Mouse (Mus musculus): Measurements from ENCODE around the gene Tex21. TPM values are rescaled to one million over a fixed set of nuclear protein-coding genes. Genes with fewer than 3 reads are reported as not detected.

Tex21 gene
- total and polyA plus RNA-seq, 2 experiments from 2014 or later = not detected

DNA sequence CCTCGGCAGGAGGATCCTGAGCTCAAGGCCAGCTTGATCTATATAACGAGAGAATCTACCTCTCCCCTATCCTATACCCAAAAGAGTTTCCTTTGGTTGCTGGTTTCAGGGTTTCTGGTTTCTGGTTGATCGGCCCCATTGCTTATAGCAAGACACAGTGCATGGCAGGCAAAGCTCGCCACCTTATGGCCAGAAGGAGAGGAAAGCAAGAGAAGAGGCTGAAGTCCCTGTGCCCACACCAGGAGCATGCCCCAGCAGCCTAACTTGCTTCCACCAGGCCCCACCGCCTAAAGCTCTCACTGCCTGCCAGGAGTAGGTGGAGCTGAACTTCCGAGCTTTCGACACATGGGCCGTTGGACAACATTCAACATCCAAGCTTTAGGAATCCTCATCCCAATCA is 58.7 kb downstream of the Tex21 start:
- Histone ChIP-seq H3K9me3 (ENCODE audit: low read length) (no peaks in the 10 kb centered on the region), H3K4me1 (ENCODE audit: insufficient read depth, low read length) (no peaks in the 10 kb centered on the region), H3K9ac (replicated peaks; ENCODE audit: low read length) (no peak overlapping the region), H3K4me3 (ENCODE audit: low read length) (no peak overlapping the region), H3K4me2 (ENCODE audit: low read depth, low read length) (no peak overlapping the region), H3K27me3 (ENCODE audit: insufficient read depth, low read length) (no peaks in the 10 kb centered on the region), H3K27ac (no peak overlapping the region), H3K36me3 (ENCODE audit: insufficient read depth, low read length) (no peaks in the 10 kb centered on the region)
- 36% methylated on average over 8 of the region's 8 CpGs for WGBS
- DNase-seq (ENCODE audit: low spot score) = peak; percentile 69
- ATAC-seq = peak; percentile 45; the same call in 1 of the 2 replicates
- peak; percentile 82 for TF ChIP-seq CTCF (IDR thresholded peaks at IDR 0.05; ENCODE audit: low read depth)

DNA sequence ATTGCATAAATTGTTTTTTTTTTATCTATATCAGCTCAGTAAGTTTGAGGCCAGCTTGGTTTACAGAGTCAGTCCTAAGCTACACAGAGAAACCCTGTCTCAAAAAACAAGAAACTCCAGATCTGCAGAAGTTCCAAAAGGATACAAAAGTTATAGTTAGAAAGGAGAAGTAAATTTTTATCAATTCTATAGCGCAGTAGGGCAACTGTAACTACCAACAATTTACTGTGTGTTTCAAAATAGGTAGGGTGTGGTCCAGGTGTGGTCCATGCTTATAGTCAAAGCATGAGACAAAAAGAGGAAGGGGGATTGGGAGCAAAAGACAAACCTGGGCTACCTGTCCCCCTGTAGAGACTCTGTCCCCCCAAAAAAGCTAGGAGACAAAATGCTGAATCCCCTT is 60.1 kb downstream of the Tex21 start:
- Histone ChIP-seq H3K4me3 (ENCODE audit: low read length) (no peak overlapping the region), H3K9ac (replicated peaks; ENCODE audit: low read length) (no peak overlapping the region), H3K27me3 (ENCODE audit: insufficient read depth, low read length) (no peaks in the 10 kb centered on the region), H3K4me1 (ENCODE audit: insufficient read depth, low read length) (no peaks in the 10 kb centered on the region), H3K4me2 (ENCODE audit: low read depth, low read length) (no peak overlapping the region), H3K27ac (no peak overlapping the region), H3K9me3 (ENCODE audit: low read length) (no peaks in the 10 kb centered on the region), H3K36me3 (ENCODE audit: insufficient read depth, low read length) (no peaks in the 10 kb centered on the region)
- TF ChIP-seq CTCF (IDR thresholded peaks at IDR 0.05; ENCODE audit: low read depth) = no peak
- no peak for DNase-seq (ENCODE audit: low spot score)
- no peak for ATAC-seq
- WGBS = 92% methylated on average over 1 of the region's 1 CpGs

DNA sequence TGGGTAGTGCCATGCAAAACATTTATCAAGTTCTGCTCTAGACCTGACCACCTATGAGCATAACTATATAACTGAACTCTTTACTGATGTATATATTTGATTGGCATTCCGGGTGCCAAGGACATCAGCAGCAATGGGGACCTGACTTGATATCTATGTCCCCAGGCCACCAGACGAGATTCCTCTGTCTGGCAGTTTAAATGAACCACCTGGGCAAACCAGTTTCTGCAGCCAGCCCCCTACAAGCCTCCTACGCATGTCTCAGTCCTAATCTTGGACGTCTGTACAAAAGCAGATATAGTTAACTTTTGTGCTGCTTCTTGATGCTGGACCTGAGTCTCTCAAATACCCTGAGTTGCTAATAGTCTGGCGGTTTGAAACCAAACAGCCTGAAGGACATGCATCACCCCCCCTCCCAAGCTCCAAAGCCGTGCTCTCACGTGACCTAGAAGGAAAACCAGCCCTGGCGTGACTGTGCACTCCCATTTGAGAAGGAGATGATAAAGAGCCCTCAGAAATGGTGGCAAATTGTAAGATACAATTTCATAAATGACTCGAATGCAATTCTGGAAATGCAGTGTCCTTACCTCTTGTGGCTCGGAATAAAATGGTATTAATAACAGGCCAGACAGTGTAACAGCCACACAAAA is 61.3 kb downstream of the Tex21 start:
- no peak for TF ChIP-seq CTCF (IDR thresholded peaks at IDR 0.05; ENCODE audit: low read depth)
- DNase-seq (ENCODE audit: low spot score) (no peak), ATAC-seq (no peak)
- 79% methylated on average over 10 of the region's 10 CpGs for WGBS
- Histone ChIP-seq H3K27ac (no peak overlapping the region), H3K4me1 (ENCODE audit: insufficient read depth, low read length) (no peaks in the 10 kb centered on the region), H3K4me3 (ENCODE audit: low read length) (no peak overlapping the region), H3K36me3 (ENCODE audit: insufficient read depth, low read length) (no peaks in the 10 kb centered on the region), H3K9me3 (ENCODE audit: low read length) (no peaks in the 10 kb centered on the region), H3K9ac (replicated peaks; ENCODE audit: low read length) (no peak overlapping the region), H3K4me2 (ENCODE audit: low read depth, low read length) (no peak overlapping the region), H3K27me3 (ENCODE audit: insufficient read depth, low read length) (no peaks in the 10 kb centered on the region)

DNA sequence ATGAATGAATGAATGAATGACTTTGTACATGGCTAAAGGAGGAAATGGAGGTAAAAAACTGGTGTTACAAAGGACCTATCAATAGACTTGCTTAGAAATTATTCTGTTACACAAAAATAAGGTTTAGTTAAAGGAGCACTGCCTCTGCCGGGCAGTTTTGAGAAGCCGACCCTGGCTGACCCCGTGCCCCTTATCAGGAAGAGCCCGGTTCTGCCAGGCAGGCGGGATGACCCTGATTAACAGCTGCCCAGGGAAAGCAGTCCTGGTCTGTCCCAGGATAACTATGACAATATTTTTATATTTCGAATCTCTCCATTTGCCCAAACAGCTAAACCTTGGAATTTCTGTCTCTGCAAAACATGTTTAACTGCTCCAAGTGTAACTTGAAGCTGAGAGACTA is 62.3 kb downstream of the Tex21 start:
- Histone ChIP-seq H3K36me3 (ENCODE audit: insufficient read depth, low read length) (no peaks in the 10 kb centered on the region), H3K4me2 (ENCODE audit: low read depth, low read length) (no peak overlapping the region), H3K4me1 (ENCODE audit: insufficient read depth, low read length) (no peaks in the 10 kb centered on the region), H3K27me3 (ENCODE audit: insufficient read depth, low read length) (no peaks in the 10 kb centered on the region), H3K9me3 (ENCODE audit: low read length) (no peaks in the 10 kb centered on the region), H3K27ac (no peak overlapping the region), H3K4me3 (ENCODE audit: low read length) (no peak overlapping the region), H3K9ac (replicated peaks; ENCODE audit: low read length) (no peak overlapping the region)
- ATAC-seq (no peak), DNase-seq (ENCODE audit: low spot score) (no peak)
- TF ChIP-seq CTCF (IDR thresholded peaks at IDR 0.05; ENCODE audit: low read depth) = no peak
- 79% methylated on average over 6 of the region's 6 CpGs for WGBS

DNA sequence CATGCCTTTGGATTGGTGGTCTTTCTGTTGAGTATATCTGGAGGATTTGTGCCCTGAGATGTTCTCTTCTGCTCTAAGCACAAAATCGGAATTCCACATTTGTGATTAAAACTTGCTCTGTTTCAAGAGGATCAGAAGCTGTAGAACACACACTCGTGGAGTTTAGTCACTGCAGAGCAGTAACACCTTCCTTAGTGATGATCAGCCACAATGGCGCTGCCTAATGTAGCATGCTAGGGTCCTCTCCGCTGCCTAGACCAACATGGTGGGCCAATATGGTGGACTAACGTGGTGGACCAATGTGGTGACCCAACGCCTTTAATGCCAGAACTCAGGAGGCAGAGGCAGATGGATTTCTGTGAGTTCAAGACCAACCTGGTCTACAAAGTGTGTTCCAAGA is 63.7 kb downstream of the Tex21 start:
- Histone ChIP-seq H3K36me3 (ENCODE audit: insufficient read depth, low read length) (no peaks in the 10 kb centered on the region), H3K9ac (replicated peaks; ENCODE audit: low read length) (no peak overlapping the region), H3K27ac (no peak overlapping the region), H3K27me3 (ENCODE audit: insufficient read depth, low read length) (no peaks in the 10 kb centered on the region), H3K4me2 (ENCODE audit: low read depth, low read length) (no peak overlapping the region), H3K4me3 (ENCODE audit: low read length) (no peak overlapping the region), H3K9me3 (ENCODE audit: low read length) (no peaks in the 10 kb centered on the region), H3K4me1 (ENCODE audit: insufficient read depth, low read length) (no peaks in the 10 kb centered on the region)
- ATAC-seq = no peak
- DNase-seq (ENCODE audit: low spot score) = no peak
- 94% methylated on average over 6 of the region's 6 CpGs for WGBS
- TF ChIP-seq CTCF (IDR thresholded peaks at IDR 0.05; ENCODE audit: low read depth) = no peak

DNA sequence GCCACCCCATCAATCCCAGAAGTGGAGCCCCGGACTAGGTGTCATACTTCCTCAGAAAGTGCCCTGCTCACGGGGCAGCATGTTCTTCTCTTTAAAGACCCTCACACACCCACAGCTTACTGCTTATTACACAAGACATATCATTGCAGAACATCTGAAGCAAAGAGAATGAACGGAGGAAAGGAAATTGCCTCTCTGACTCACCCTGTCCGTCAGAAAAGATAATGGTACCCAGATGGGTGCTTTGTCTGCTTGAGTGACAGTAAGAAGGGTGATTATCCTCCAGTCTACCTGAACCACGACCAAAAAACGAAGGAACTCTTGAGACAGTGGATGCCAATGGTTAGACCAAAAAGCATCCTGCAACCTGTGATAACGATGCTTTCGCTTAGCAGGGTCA is 65.1 kb downstream of the Tex21 start:
- Histone ChIP-seq H3K36me3 (ENCODE audit: insufficient read depth, low read length) (no peaks in the 10 kb centered on the region), H3K27me3 (ENCODE audit: insufficient read depth, low read length) (no peaks in the 10 kb centered on the region), H3K4me2 (ENCODE audit: low read depth, low read length) (no peak overlapping the region), H3K9ac (replicated peaks; ENCODE audit: low read length) (no peak overlapping the region), H3K27ac (no peak overlapping the region), H3K9me3 (ENCODE audit: low read length) (no peaks in the 10 kb centered on the region), H3K4me3 (ENCODE audit: low read length) (no peak overlapping the region), H3K4me1 (ENCODE audit: insufficient read depth, low read length) (peaks cover 6% of the 10 kb centered on the region)
- ATAC-seq = no peak
- DNase-seq (ENCODE audit: low spot score) = no peak
- 65% methylated on average over 8 of the region's 8 CpGs for WGBS
- TF ChIP-seq CTCF (IDR thresholded peaks at IDR 0.05; ENCODE audit: low read depth) = no peak

DNA sequence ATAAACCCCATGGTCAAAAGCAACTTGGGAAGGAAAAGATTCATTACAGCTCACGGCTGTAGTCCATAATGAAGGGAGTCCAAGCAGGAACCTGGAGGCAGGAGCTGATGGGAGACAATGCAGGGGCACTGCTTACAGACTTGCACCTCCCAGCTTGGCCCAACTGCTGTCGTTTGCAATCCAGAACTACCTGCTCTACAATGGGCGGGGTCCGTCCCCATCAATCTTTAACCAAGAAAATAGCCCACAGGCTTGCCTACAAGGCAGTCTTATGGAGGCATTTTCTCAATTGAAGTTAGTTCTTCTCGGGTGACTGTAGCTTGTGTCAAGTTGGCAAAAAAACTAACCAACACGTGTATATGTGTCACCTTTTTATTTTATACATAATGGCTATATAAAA is 66.1 kb downstream of the Tex21 start:
- DNase-seq (ENCODE audit: low spot score) (no peak), ATAC-seq (no peak)
- no peaks in the 10 kb centered on the region for H3K27me3 ChIP-seq (ENCODE audit: insufficient read depth, low read length)
- H3K36me3 ChIP-seq (ENCODE audit: insufficient read depth, low read length) = no peaks in the 10 kb centered on the region
- no peak overlapping the region for H3K27ac ChIP-seq
- H3K9me3 ChIP-seq (ENCODE audit: low read length) = no peaks in the 10 kb centered on the region
- WGBS = 79% methylated on average over 6 of the region's 6 CpGs
- H3K4me3 ChIP-seq (ENCODE audit: low read length) = no peak overlapping the region
- no peak overlapping the region for H3K9ac ChIP-seq (replicated peaks; ENCODE audit: low read length)
- no peak for TF ChIP-seq CTCF (IDR thresholded peaks at IDR 0.05; ENCODE audit: low read depth)
- H3K4me2 ChIP-seq (ENCODE audit: low read depth, low read length) = no peak overlapping the region
- peaks cover 6% of the 10 kb centered on the region for H3K4me1 ChIP-seq (ENCODE audit: insufficient read depth, low read length)
